ENCODE assay signal across 1 mouse cellular context in the genomic region with DNA sequence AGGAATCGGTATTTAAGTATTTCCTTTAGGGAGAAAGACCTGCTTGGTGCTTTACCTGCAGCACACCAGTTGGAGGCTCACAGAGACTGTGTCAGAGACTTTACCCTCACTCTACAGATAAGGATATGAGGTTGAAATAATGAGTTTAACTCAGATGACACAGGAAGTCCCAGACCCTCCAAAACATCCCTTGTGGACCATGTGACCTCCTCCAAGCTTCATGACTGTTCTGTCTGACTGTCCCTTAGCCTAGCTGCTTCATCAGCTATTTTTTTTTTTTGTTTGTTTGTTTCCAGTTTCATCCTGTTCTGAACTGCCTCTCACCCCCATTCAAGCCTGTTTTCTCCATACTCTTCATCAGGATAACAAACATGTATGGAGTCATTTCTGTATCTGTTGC.
TF ChIP-seq lines count a peak whose summit lies in the region.

No protein-coding gene starts in this region.

TF ChIP-seq in CH12.LX, 34 proteins besides CTCF, POLR2A, EP300 and RAD21 (continued from another document):
- TF ChIP-seq NRF1 (IDR thresholded peaks at IDR 0.05; ENCODE audit: low read depth, low read length) = no peak
- no peak for TF ChIP-seq USF2 (conservative IDR thresholded peaks at IDR 0.05; ENCODE audit: low read depth, low read length)
- TF ChIP-seq MEF2A (IDR thresholded peaks at IDR 0.05; ENCODE audit: borderline replicate concordance, low read depth, low read length) = no peak
- TF ChIP-seq MAFK (IDR thresholded peaks at IDR 0.05; ENCODE audit: insufficient replicate concordance, low read length) = no peak
- no peak for TF ChIP-seq SMC3 (IDR thresholded peaks at IDR 0.05; ENCODE audit: low read depth, low read length)
